Mouse (Mus musculus) left cerebral cortex, postnatal 25 days (tissue): ENCODE results near the gene Grpel1. TPM values are rescaled to one million over a fixed set of nuclear protein-coding genes. Genes with fewer than 3 reads are reported as not detected.

ENCODE experiments used
- DNase-seq, 2 experiments: peaks; one replicate each; pipeline ENCODE4 v3.0.0; 2022; ENCODE audit warnings: low spot score in 2 of 2, mixed read lengths in 1 of 2
- intact Hi-C: fragments of 180-260 bp; cut with DNase I; formaldehyde crosslinking; loops from one replicate; pipeline ENCODE4 v1.15.1; 2025
- total RNA-seq, 2 experiments: library from RNA; stranded (reverse); gene quantifications; 2 replicates each; pipeline ENCODE4 v1.2.3; 2021

Gene Grpel1
- 10 to 100 TPM; 20.7 to 22.7 TPM for total RNA-seq

- DNase-seq, result peak; percentile 98 to 100
Measured at GRCm38 (mm10) chr5:36464709-36465661, at the start of gene Grpel1. Grpel1 (plus strand) TSS chr5:36464998.

GRCm38 (mm10) chr5:36419861-36420260 is 44.9 kb upstream of the Grpel1 start:
- peak in 1 of 2 experiments; percentile 19 for DNase-seq
- intact Hi-C loops, result no loop called here

More at GRCm38 (mm10) chr5:36464709-36465661, at the start of gene Grpel1:
- intact Hi-C loops, result loop anchor here (5.0 kb wide), 2 partner anchors 117 to 483 kb away; no protein-coding TSS in a partner anchor

GRCm38 (mm10) chr5:36422689-36423088 is 42.1 kb upstream of the Grpel1 start:
- no peak for DNase-seq
- intact Hi-C loops, result no loop called here

GRCm38 (mm10) chr5:36424676-36425075 is 40.1 kb upstream of the Grpel1 start:
- intact Hi-C loops, result no loop called here
- no peak for DNase-seq

GRCm38 (mm10) chr5:36426404-36426803 is 38.4 kb upstream of the Grpel1 start:
- peak; percentile 52 to 82 for DNase-seq
- intact Hi-C loops, result no loop called here

GRCm38 (mm10) chr5:36427831-36428230 is 37.0 kb upstream of the Grpel1 start:
- DNase-seq, result no peak
- intact Hi-C loops, result no loop called here

GRCm38 (mm10) chr5:36429551-36429950 is 35.2 kb upstream of the Grpel1 start:
- intact Hi-C loops, result no loop called here
- DNase-seq, result peak in 1 of 2 experiments; percentile 52

GRCm38 (mm10) chr5:36431711-36432110 is 33.1 kb upstream of the Grpel1 start:
- intact Hi-C loops, result no loop called here
- DNase-seq, result no peak

- DNase-seq, result no peak
- intact Hi-C loops, result no loop called here
Measured at GRCm38 (mm10) chr5:36434398-36434967, 30.3 kb upstream of the Grpel1 start.

- DNase-seq, result no peak
- intact Hi-C loops, result no loop called here
Measured at GRCm38 (mm10) chr5:36436858-36437257, 27.9 kb upstream of the Grpel1 start.

- no peak for DNase-seq
- intact Hi-C loops, result no loop called here
Measured at GRCm38 (mm10) chr5:36440741-36441140, 24.1 kb upstream of the Grpel1 start.

- DNase-seq, result no peak
- intact Hi-C loops, result no loop called here
Measured at GRCm38 (mm10) chr5:36444611-36445010, 20.2 kb upstream of the Grpel1 start.

- intact Hi-C loops, result no loop called here
- no peak for DNase-seq
Measured at GRCm38 (mm10) chr5:36445028-36445427, 19.8 kb upstream of the Grpel1 start.

- intact Hi-C loops, result no loop called here
- no peak for DNase-seq
Measured at GRCm38 (mm10) chr5:36446166-36446890, 18.5 kb upstream of the Grpel1 start.

GRCm38 (mm10) chr5:36447872-36448271 is 16.9 kb upstream of the Grpel1 start:
- intact Hi-C loops, result no loop called here
- DNase-seq, result peak in 1 of 2 experiments; percentile 58

- no peak for DNase-seq
- intact Hi-C loops, result no loop called here
Measured at GRCm38 (mm10) chr5:36449710-36450358, 15.0 kb upstream of the Grpel1 start.

- intact Hi-C loops, result no loop called here
- no peak for DNase-seq
Measured at GRCm38 (mm10) chr5:36451119-36451518, 13.7 kb upstream of the Grpel1 start.

- no peak for DNase-seq
- intact Hi-C loops, result no loop called here
Measured at GRCm38 (mm10) chr5:36451872-36452389, 12.9 kb upstream of the Grpel1 start.

GRCm38 (mm10) chr5:36452821-36453220 is 12.0 kb upstream of the Grpel1 start:
- intact Hi-C loops, result no loop called here

More at GRCm38 (mm10) chr5:36452821-36453220, 12.0 kb upstream of the Grpel1 start:
- DNase-seq, result no peak
